Mouse (Mus musculus) kidney, embryonic 16.5 days (tissue): ENCODE data around the gene Samd3. TPM values are rescaled to one million over a fixed set of nuclear protein-coding genes. Genes with fewer than 3 reads are reported as not detected.

Experiments
- ATAC-seq: fragments of 200-750 bp; cut with Nextera tagmentation; 2 replicates; pipeline ENCODE4 v1.8.0; 2017; ENCODE audit warnings: moderate TSS enrichment; ENCODE audit not compliant: low FRiP score, low TSS enrichment
- H3K27ac ChIP-seq: fragments of 300-500 bp; sonication (generic); 2 replicates; pipeline ENCODE4 v1.5.1; 2014; ENCODE audit warnings: low read length
- H3K27me3 ChIP-seq: fragments of 300-500 bp; sonication (generic); 2 replicates; pipeline ENCODE4 v1.6.1; 2014; ENCODE audit warnings: low read length, control low read depth, mixed read lengths; ENCODE audit not compliant: insufficient read depth
- H3K36me3 ChIP-seq: fragments of 300-500 bp; sonication (generic); 2 replicates; pipeline ENCODE4 v1.6.1; 2014; ENCODE audit warnings: low read length, control low read depth, mixed read lengths; ENCODE audit not compliant: insufficient read depth
- H3K4me1 ChIP-seq: fragments of 300-500 bp; sonication (generic); 2 replicates; pipeline ENCODE4 v1.6.1; 2014; ENCODE audit warnings: low read length, control low read depth, mixed read lengths; ENCODE audit not compliant: insufficient read depth
- H3K4me2 ChIP-seq: fragments of 300-500 bp; sonication (generic); replicated peaks from 2 replicates; pipeline ENCODE4 v1.6.1; 2014; ENCODE audit warnings: low read depth, low read length
- H3K4me3 ChIP-seq: fragments of 300-500 bp; sonication (generic); 2 replicates; pipeline ENCODE4 v1.5.1; 2014; ENCODE audit warnings: mild to moderate bottlenecking, low read length
- H3K9ac ChIP-seq: fragments of 300-500 bp; sonication (generic); replicated peaks from 2 replicates; pipeline ENCODE4 v1.6.1; 2014; ENCODE audit warnings: low read length
- H3K9me3 ChIP-seq: fragments of 300-500 bp; sonication (generic); 2 replicates; pipeline ENCODE4 v1.6.1; 2016; ENCODE audit warnings: low read length, control low read depth
- WGBS: fragments of 180-500 bp; shearing (Covaris S2); extraction: QIAGEN DNeasy Blood & Tissue Kit; methylation state at CpG from one replicate; pipeline ENCODE4 v1.1.7; 2014; 5-methylcytosine and 5-hydroxymethylcytosine counted together
- polyA plus RNA-seq: library from polyadenylated mRNA; unstranded; fragments of >200 nt; fragmentation: Nextera tagmentation; extraction: Ambion mirVana; gene quantifications from 2 replicates; pipeline ENCODE4 v1.2.1, GENCODE M21; 2015

Gene Samd3
- polyA plus RNA-seq, 1 experiment from 2014 or later: not detected

DNA sequence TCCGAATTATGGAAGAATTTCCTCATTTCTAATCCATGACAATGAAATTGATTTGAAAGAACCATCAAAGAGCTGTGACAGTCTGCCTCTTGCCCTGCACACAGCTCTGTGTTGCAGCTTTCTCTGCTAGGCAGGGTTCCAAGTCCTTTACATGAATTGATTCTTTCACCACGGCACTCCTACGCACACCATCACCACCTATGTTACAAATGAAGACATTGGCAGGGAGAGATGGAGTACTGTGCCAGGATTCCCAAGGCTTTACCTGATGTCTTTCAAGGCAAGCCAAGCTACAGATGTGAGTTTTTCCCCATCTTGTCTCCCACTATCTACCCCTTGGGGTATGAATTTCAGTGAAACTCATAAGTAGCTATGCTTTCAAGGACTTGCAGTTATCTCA, 67.7 kb downstream of the Samd3 start:
- no peak overlapping the region for H3K4me3 ChIP-seq

DNA sequence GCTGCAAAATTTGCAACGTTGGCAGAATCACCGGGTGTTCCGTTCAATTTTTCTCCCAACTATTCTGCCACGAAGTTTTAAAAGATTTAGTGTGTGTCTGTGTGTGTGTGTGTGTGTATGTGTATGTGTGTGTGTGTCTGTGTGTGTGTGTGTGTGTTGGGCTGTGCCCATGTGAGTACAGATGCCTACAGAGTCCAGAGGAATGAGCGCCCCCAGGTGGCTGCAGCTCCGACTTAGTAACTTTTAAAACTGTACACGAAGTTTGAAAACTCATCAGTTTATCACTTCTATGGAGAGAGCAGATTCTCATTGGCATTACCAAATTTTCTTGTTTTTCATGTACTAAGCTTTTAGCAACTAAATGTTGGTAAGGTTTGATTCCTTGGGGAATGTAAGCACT, 68.1 kb downstream of the Samd3 start:
- no peak for ATAC-seq
- Histone ChIP-seq H3K9ac (no peak overlapping the region), H3K4me3 (no peak overlapping the region), H3K4me2 (no peak overlapping the region), H3K9me3 (no peaks in the 10 kb centered on the region), H3K36me3 (peaks cover 21% of the 10 kb centered on the region), H3K27ac (no peak overlapping the region), H3K4me1 (no peaks in the 10 kb centered on the region), H3K27me3 (no peaks in the 10 kb centered on the region)
- WGBS: 88% methylated on average over 7 of the region's 7 CpGs

More for the DNA sequence above, 67.7 kb downstream of the Samd3 start:
- no peak for ATAC-seq
- 85% methylated on average over 3 of the region's 3 CpGs for WGBS
- no peak overlapping the region for H3K4me2 ChIP-seq
- H3K4me1 ChIP-seq: no peaks in the 10 kb centered on the region
- no peaks in the 10 kb centered on the region for H3K9me3 ChIP-seq
- no peaks in the 10 kb centered on the region for H3K27me3 ChIP-seq
- H3K36me3 ChIP-seq: peaks cover 25% of the 10 kb centered on the region
- H3K9ac ChIP-seq: no peak overlapping the region
- H3K27ac ChIP-seq: no peak overlapping the region

DNA sequence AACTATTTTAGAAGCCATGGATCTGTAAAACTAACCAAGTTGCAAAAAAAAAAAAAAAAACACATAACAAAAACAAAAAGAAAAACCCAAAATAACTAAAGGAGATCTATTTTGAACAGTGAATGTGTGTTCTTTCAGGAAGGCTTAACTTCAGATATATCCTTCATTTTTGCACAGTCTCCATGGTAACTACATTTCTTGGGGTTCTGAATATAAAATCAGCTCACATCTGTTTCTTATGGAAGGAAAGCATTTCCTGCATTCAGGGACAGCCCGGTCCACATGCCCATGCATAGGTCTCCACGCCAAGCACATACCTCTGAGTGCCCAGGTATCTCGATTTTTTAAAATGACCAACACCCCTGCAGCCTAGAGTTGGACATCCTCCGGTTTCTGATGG, 72.8 kb downstream of the Samd3 start:
- WGBS: 92% methylated on average over 4 of the region's 4 CpGs
- no peak overlapping the region for H3K9ac ChIP-seq
- peaks cover 11% of the 10 kb centered on the region; the same call in 1 of the 2 replicates for H3K36me3 ChIP-seq
- no peak for ATAC-seq
- H3K27ac ChIP-seq: no peak overlapping the region
- H3K4me1 ChIP-seq: no peaks in the 10 kb centered on the region
- no peak overlapping the region for H3K4me2 ChIP-seq
- H3K9me3 ChIP-seq: no peaks in the 10 kb centered on the region
- no peaks in the 10 kb centered on the region for H3K27me3 ChIP-seq
- no peak overlapping the region for H3K4me3 ChIP-seq

DNA sequence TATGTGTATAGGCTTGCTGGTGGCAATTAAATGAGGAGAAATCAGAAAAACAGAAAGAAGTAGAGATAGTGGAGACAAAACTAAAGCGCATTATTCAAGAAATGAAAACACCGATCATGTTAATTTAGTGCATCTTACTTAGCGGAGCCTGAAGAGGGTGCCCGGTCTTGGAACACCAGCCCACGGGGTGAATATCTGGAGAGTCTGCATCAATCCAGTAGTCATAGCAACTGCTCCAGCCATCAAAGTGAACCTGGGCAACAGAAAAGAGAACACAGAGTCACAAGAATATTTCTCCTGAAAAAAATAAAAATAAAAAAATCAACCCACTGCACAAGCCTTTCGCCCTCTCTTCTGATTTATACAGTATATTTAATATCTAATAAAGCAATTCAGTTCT, 74.0 kb downstream of the Samd3 start:
- H3K36me3 ChIP-seq: peaks cover 20% of the 10 kb centered on the region
- H3K4me1 ChIP-seq: no peaks in the 10 kb centered on the region
- 93% methylated on average over 6 of the region's 6 CpGs for WGBS
- ATAC-seq: no peak
- H3K9me3 ChIP-seq: no peaks in the 10 kb centered on the region
- no peak overlapping the region for H3K9ac ChIP-seq
- H3K27me3 ChIP-seq: no peaks in the 10 kb centered on the region
- no peak overlapping the region for H3K4me2 ChIP-seq
- H3K27ac ChIP-seq: no peak overlapping the region
- no peak overlapping the region for H3K4me3 ChIP-seq

DNA sequence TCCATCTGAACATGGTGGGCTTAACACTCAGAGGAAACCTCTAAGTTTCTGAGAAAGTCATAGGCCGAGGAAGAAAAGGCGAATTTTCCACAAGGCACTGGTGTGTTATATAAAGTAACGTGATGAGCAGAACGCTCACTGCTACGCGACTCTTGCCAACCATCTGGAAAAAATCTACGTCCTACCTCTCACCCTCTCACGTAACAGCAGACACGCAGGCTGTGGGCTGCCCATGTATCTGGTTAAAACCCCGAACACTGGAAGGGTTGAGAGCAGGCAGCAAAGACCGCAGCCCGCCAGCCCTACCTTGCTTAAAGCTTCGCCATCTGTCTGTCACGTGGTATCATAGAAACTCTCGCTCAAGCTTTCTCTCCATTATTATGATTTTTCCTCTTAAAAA, 84.8 kb downstream of the Samd3 start:
- H3K36me3 ChIP-seq: peaks cover 62% of the 10 kb centered on the region
- H3K27ac ChIP-seq: no peak overlapping the region
- H3K4me1 ChIP-seq: no peaks in the 10 kb centered on the region
- no peak overlapping the region for H3K4me2 ChIP-seq
- no peaks in the 10 kb centered on the region for H3K27me3 ChIP-seq
- no peak for ATAC-seq
- no peak overlapping the region for H3K9ac ChIP-seq
- 91% methylated on average over 15 of the region's 15 CpGs for WGBS
- H3K9me3 ChIP-seq: no peaks in the 10 kb centered on the region
- H3K4me3 ChIP-seq: no peak overlapping the region

DNA sequence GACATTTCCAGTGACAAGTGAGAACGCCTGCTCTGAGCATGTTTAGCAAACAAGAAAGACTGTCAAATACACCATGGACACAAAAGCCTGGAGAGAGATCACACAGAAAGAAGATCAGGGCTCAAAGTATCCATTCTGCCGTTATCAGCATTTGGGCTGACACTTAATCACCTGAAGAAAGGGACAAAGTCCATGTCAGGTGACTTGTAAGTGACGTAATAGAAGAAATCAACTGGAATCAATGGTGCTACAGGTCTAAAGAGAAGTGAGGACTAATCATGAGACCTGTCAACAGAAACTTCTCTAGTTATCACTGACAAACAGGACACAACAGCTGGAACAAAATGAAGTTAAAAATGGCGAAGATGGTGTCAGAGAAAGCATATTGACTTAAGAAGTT, 91.2 kb downstream of the Samd3 start:
- Histone ChIP-seq H3K27me3 (no peaks in the 10 kb centered on the region), H3K4me1 (no peaks in the 10 kb centered on the region), H3K36me3 (peaks cover 30% of the 10 kb centered on the region; the same call in 1 of the 2 replicates), H3K9me3 (no peaks in the 10 kb centered on the region), H3K4me3 (no peak overlapping the region), H3K4me2 (no peak overlapping the region), H3K9ac (no peak overlapping the region), H3K27ac (no peak overlapping the region)
- ATAC-seq: no peak
- WGBS: 85% methylated on average over 4 of the region's 4 CpGs

Other genes starting within 250 kb of the Samd3 start
- not detected in 2 replicates for gene Gm9767, start 151.5 kb upstream of the Samd3 start, polyA plus RNA-seq
- gene Tmem200a, start 150.7 kb upstream of the Samd3 start, polyA plus RNA-seq: 2.7 and 3.1 TPM in 2 replicates
- 11.8 and 13.5 TPM in 2 replicates for gene L3mbtl3, start 146.3 kb downstream of the Samd3 start, polyA plus RNA-seq